Mouse (Mus musculus) heart, embryonic 15.5 days (tissue): Measurements from ENCODE around the gene Rprd1b. TPM values are rescaled to one million over a fixed set of nuclear protein-coding genes. Genes with fewer than 3 reads are reported as not detected.

ENCODE experiments used
- ATAC-seq: fragments of 200-750 bp; cut with Nextera tagmentation; replicated peaks from 2 replicates; pipeline ENCODE4 v1.8.0; 2017; ENCODE audit warnings: low read depth, moderate TSS enrichment; ENCODE audit not compliant: insufficient number of reproducible peaks, insufficient read depth, low FRiP score
- H3K27ac ChIP-seq: fragments of 300-500 bp; sonication (generic); 2 replicates; pipeline ENCODE4 v1.5.1; 2015; ENCODE audit warnings: mild to moderate bottlenecking, inconsistent platforms
- H3K27me3 ChIP-seq: fragments of 300-500 bp; sonication (generic); 2 replicates; pipeline ENCODE4 v1.6.1; 2015; ENCODE audit warnings: inconsistent platforms
- H3K36me3 ChIP-seq: fragments of 300-500 bp; sonication (generic); 2 replicates; pipeline ENCODE4 v1.6.1; 2015; ENCODE audit warnings: mild to moderate bottlenecking, inconsistent platforms
- H3K4me1 ChIP-seq: fragments of 300-500 bp; sonication (generic); replicated peaks from 2 replicates; pipeline ENCODE4 v1.6.1; 2015; ENCODE audit warnings: inconsistent platforms
- H3K4me2 ChIP-seq: fragments of 300-500 bp; sonication (generic); 2 replicates; pipeline ENCODE4 v1.6.1; 2015; ENCODE audit warnings: inconsistent platforms, mild to moderate bottlenecking, moderate library complexity
- H3K4me3 ChIP-seq: fragments of 300-500 bp; sonication (generic); 2 replicates; pipeline ENCODE4 v1.5.1; 2015; ENCODE audit warnings: mild to moderate bottlenecking, inconsistent platforms
- H3K9ac ChIP-seq: fragments of 300-500 bp; sonication (generic); 2 replicates; pipeline ENCODE4 v1.6.1; 2015; ENCODE audit warnings: mild to moderate bottlenecking, inconsistent platforms
- H3K9me3 ChIP-seq: fragments of 300-500 bp; sonication (generic); replicated peaks from 2 replicates; pipeline ENCODE4 v1.6.1; 2016; ENCODE audit warnings: inconsistent platforms
- WGBS: fragments of 180-500 bp; shearing (Covaris S2); methylation state at CpG from one replicate; pipeline ENCODE4 v1.1.7; 2015; ENCODE audit warnings: mixed read lengths; 5-methylcytosine and 5-hydroxymethylcytosine counted together
- polyA plus RNA-seq: library from polyadenylated mRNA; unstranded; fragments of >200 nt; fragmentation: Nextera tagmentation; extraction: Ambion mirVana; gene quantifications from 2 replicates; pipeline ENCODE4 v1.2.1, GENCODE M21; 2015

The Rprd1b gene
- polyA plus RNA-seq: 26.5 and 28.6 TPM in 2 replicates

DNA sequence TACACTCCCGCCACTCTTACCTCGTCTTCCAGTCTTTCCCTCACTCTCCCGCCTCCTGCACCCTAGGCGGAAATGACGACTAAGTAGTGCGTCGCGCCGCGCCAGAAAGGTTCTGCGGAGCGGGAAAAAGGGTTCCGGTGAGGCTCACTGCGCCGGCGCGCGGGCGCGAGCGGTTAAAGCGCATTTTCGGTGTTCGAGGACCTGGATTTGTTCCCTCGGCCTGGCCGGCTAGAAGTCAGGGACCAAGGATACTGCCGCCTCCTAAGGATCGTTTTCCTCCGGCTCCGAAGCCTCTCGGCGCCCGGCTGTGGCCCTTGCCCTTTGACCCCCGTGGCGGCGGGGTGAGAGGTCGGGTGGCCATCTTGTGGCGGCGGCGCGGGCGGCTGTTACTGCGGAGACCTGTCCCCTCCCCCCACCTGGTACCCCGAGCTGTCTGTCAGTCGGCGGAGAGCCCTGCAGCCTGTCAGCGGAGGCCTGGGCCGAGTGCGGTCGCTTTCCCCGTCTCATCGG, at the start of gene Rprd1b, which contains the start of gene Tti1:
Rprd1b (plus strand) TSS at position 144 of the 510 bp plus-strand sequence.
Tti1 (minus strand) TSS at position 80 of the 510 bp plus-strand sequence.
- WGBS: under 1% methylated on average over 52 of the region's 52 CpGs
- Histone ChIP-seq H3K36me3 (no peaks in the 10 kb centered on the region), H3K4me2 (peak within 1 kb of the TSS; percentile 75), H3K27me3 (no peaks in the 10 kb centered on the region), H3K4me1 (peaks cover 37% of the 10 kb centered on the region), H3K9ac (peak within 1 kb of the TSS; percentile 81), H3K9me3 (no peaks in the 10 kb centered on the region), H3K4me3 (peak within 1 kb of the TSS; percentile 79), H3K27ac (peak within 1 kb of the TSS; percentile 93)
- ATAC-seq: peak; percentile 92

DNA sequence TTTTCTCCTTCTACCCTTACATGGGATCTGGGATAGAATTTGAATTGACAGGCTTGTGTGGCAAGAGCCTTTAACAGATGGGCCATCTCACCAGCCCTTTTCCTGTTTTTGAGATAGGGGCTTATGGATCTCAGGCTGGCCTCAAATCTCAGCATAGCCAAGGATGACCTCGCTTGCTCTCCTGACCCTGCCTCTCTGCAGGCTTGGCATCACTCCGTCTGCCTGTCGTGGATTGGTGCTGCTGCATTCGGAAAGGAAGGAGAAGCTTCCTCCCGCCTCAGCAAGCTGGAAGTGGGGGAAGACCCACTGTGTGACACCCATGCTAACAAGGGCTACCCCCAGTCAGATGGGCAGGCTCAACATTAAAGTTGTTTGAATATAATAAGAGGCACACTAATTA, 49.1 kb upstream of the Rprd1b start:
- no peak for ATAC-seq
- no peaks in the 10 kb centered on the region for H3K9me3 ChIP-seq
- 56% methylated on average over 5 of the region's 5 CpGs for WGBS

DNA sequence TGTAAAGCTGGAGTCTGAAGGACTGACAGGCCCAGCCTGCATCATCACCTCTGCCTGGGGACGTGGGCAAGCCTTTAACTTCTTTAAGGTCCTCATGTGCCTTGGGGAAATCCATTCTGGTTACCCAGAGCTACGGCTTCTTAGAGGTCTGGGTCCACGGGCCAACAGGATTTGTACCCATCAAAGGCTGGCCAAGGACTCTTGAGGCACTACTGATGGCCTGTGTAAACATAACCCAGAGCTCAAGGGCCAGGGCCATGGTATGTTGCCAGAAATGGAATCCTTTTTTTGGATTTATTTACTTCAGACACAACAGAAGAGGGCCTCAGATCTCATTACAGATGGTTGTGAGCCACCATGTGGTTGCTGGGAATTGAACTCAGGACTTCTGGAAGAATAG, 45.6 kb upstream of the Rprd1b start:
- no peak overlapping the region for H3K9ac ChIP-seq
- WGBS: 78% methylated on average over 3 of the region's 3 CpGs
- H3K4me2 ChIP-seq: no peak overlapping the region
- H3K27me3 ChIP-seq: no peaks in the 10 kb centered on the region
- no peak overlapping the region for H3K4me3 ChIP-seq
- peaks cover 15% of the 10 kb centered on the region for H3K36me3 ChIP-seq
- no peak overlapping the region for H3K27ac ChIP-seq
- no peaks in the 10 kb centered on the region for H3K9me3 ChIP-seq
- no peak for ATAC-seq
- H3K4me1 ChIP-seq: peaks cover 13% of the 10 kb centered on the region

More for the DNA sequence above, 49.1 kb upstream of the Rprd1b start:
- Histone ChIP-seq H3K27me3 (peaks cover 20% of the 10 kb centered on the region), H3K4me3 (no peak overlapping the region), H3K9ac (no peak overlapping the region), H3K4me2 (no peak overlapping the region), H3K36me3 (peaks cover 15% of the 10 kb centered on the region), H3K4me1 (peaks cover 7% of the 10 kb centered on the region), H3K27ac (no peak overlapping the region)

DNA sequence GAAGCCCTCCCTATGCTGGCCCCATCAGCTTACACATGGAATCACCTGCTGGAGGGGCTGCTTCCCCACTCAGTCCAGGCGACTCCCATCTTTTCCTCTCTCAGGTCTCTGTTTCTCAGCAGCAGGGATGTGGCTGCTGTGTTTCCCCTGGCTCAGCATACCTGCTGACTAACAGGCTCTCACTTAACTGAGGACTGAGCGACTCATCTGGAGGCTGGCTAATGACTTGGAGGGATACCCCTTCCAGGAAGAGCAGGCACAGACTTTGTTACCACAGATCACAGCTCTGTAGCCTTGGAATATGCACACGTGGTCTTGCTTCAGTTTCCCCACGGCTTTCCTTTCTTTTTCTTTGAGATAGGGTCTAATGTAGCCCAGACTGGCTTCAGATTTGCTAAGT, 45.0 kb upstream of the Rprd1b start:
- Histone ChIP-seq H3K9ac (no peak overlapping the region), H3K4me1 (peaks cover 15% of the 10 kb centered on the region), H3K4me3 (no peak overlapping the region), H3K27me3 (no peaks in the 10 kb centered on the region), H3K27ac (no peak overlapping the region), H3K36me3 (peaks cover 15% of the 10 kb centered on the region), H3K9me3 (no peaks in the 10 kb centered on the region), H3K4me2 (no peak overlapping the region)
- no peak for ATAC-seq
- 86% methylated on average over 4 of the region's 4 CpGs for WGBS

DNA sequence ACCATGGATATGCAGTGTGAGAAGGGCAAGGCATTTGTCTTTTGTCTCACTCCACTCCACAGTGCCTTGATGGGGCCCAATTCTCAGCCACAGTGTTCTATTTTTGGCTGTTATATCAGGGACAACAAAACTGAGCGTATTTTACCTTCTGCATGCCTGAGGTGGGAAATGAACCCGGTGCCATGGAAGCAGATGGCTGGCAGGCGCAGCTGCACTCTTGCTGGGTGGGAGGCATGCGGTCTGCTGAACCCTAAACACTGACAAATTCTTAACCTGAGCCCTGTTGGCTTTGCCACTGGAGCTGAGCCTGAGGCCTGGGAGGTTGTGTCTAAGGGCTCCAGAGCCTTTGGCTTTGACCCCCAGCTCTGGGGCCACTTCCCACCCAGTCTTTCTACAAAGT, 42.7 kb upstream of the Rprd1b start:
- Histone ChIP-seq H3K4me3 (no peak overlapping the region), H3K4me1 (peaks cover 26% of the 10 kb centered on the region), H3K4me2 (no peak overlapping the region; the same call in 1 of the 2 replicates), H3K27ac (0 out of 2 replicates have a peak overlapping the region, but pooled peaks have one; percentile 15), H3K9ac (no peak overlapping the region), H3K36me3 (peaks cover 18% of the 10 kb centered on the region), H3K27me3 (no peaks in the 10 kb centered on the region), H3K9me3 (no peaks in the 10 kb centered on the region)
- ATAC-seq: no peak
- WGBS: 54% methylated on average over 4 of the region's 4 CpGs

DNA sequence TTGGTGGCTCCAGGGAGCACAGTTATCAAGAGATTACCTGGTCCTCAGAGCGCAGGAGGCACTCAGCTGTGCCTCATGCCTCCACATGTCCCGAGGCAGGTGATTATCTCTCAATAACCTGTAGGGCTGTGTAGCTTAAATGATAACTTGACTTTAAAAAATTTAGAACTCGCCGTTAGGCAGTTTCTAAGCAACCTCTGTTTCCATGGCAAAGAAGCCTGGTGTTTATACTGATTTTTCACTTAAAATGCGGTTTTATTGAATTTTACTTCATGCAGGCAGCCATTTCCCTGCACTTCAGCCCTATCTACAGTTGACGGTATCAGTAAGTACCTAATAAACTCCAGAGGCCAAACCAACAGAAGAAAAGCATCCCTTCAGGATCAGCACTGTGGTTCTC, 42.1 kb upstream of the Rprd1b start:
- H3K9me3 ChIP-seq: no peaks in the 10 kb centered on the region
- 79% methylated on average over 6 of the region's 6 CpGs for WGBS
- H3K4me2 ChIP-seq: no peak overlapping the region
- H3K27ac ChIP-seq: no peak overlapping the region
- no peak overlapping the region for H3K4me3 ChIP-seq
- ATAC-seq: no peak
- peaks cover 26% of the 10 kb centered on the region for H3K4me1 ChIP-seq
- no peak overlapping the region for H3K9ac ChIP-seq
- peaks cover 13% of the 10 kb centered on the region for H3K36me3 ChIP-seq
- no peaks in the 10 kb centered on the region for H3K27me3 ChIP-seq

DNA sequence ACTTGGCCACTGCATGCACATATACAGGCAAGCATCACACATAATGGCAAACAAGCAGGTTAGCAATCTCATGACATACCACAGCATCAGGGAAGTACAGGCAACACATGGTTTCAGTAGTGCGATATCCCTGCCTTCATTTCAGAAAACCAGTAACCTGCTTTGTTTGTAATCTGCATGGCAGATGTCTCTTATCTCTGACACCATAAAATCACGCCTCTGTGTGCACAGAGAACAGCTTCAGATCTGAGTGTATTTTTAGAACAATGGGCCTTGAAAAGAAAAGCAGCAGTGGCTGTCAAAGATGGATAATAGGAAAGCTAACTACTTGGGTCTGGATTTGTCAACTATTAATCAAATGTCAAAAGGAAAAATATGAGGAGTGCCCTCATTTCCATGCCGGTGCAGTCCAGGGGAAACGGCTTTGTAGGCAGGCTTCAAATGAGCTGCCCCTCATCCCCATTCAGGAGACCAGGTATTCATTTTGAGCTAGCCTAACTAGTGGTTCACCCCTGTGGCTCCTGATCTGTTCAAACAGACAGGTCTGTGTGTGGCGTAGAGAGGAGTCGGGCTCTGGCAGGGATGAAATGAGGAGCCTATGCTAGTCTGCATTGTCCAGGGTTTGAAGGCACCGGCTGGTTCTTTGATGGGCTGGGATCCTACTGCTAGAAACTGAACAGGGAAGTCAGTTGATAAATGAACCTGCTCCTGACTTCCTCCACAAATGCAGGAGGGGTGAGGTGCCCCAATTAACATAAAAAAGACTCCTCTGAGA, 39.7 kb upstream of the Rprd1b start:
- H3K36me3 ChIP-seq: peaks cover 25% of the 10 kb centered on the region; the same call in 1 of the 2 replicates
- H3K4me2 ChIP-seq: no peak overlapping the region
- ATAC-seq: no peak
- no peak overlapping the region for H3K27ac ChIP-seq
- H3K9me3 ChIP-seq: no peaks in the 10 kb centered on the region
- no peak overlapping the region for H3K4me3 ChIP-seq
- H3K27me3 ChIP-seq: no peaks in the 10 kb centered on the region
- H3K9ac ChIP-seq: no peak overlapping the region
- peaks cover 26% of the 10 kb centered on the region for H3K4me1 ChIP-seq
- WGBS: 42% methylated on average over 7 of the region's 7 CpGs

DNA sequence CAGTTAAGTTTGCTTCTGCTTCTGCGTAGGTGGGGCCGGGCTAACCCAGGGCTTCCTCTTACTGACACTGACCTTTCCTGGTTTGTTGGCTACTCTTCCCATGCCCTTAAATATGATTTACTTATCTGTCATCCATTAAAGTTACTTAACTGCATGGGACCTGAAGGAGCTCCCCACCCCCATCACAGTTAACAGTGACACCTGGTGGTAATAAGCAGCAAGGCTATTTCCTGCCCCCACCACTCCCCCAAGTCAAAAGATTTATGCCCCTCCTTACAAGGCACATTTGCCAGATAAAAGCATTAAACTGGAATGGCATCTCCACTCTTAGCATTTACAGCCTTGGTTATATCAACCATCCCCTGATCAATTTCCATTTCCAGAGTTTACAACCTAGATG, 38.4 kb upstream of the Rprd1b start:
- no peak overlapping the region for H3K4me3 ChIP-seq
- H3K4me1 ChIP-seq: peaks cover 25% of the 10 kb centered on the region
- H3K4me2 ChIP-seq: no peak overlapping the region
- H3K9ac ChIP-seq: no peak overlapping the region
- H3K9me3 ChIP-seq: no peaks in the 10 kb centered on the region
- peaks cover 32% of the 10 kb centered on the region; the same call in 1 of the 2 replicates for H3K36me3 ChIP-seq
- H3K27ac ChIP-seq: no peak overlapping the region
- no peak for ATAC-seq
- H3K27me3 ChIP-seq: no peaks in the 10 kb centered on the region
- 90% methylated on average over 2 of the region's 2 CpGs for whole genome bisulfite sequencing

DNA sequence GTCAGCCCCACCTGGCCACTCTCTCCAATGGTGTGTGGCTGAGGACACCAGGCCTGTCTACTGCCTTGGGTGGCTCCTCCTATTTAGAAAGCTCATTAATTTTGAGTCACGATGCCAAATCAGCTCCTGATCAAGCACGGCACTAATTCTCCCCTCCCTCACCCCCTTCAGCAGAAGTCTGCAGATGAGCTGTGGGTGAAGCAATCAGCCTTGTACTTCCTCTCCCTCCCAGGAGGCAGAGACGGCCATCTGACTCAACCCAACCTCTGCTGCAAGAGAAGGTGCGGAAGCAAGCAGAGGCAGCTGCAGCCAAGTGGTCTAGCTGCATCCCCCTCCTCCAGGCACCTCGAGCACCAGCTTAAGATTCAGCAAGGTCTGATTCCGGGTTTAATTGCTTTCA, 37.3 kb upstream of the Rprd1b start:
- no peak overlapping the region for H3K9ac ChIP-seq
- peaks cover 42% of the 10 kb centered on the region; the same call in 1 of the 2 replicates for H3K36me3 ChIP-seq
- no peak overlapping the region for H3K4me3 ChIP-seq
- no peak overlapping the region for H3K4me2 ChIP-seq
- H3K27ac ChIP-seq: no peak overlapping the region
- H3K4me1 ChIP-seq: peaks cover 14% of the 10 kb centered on the region
- no peak for ATAC-seq
- 68% methylated on average over 6 of the region's 6 CpGs for WGBS
- H3K9me3 ChIP-seq: no peaks in the 10 kb centered on the region
- H3K27me3 ChIP-seq: no peaks in the 10 kb centered on the region

DNA sequence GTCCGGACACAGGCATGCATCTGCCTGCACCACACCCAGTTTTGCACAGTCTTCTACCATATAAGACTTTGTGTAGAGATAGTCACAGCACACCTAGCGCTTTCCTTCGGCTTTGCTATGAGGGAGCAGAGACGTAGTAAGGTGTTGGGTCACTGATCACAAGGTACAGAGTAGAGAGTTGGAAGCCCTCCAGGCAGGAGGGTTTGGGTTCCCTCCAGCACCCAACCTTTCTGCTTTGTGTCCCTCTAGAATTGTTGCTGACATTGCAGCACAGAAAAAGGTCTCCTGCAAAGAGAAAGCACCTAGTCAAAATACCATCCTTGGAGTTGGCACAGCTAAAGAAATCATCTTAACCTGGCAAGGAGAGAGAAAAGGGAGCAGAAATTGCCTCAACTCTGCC, 35.8 kb upstream of the Rprd1b start:
- Histone ChIP-seq H3K4me1 (peaks cover 13% of the 10 kb centered on the region), H3K27ac (no peak overlapping the region), H3K4me3 (no peak overlapping the region), H3K36me3 (peaks cover 48% of the 10 kb centered on the region; the same call in 1 of the 2 replicates), H3K4me2 (no peak overlapping the region), H3K9ac (no peak overlapping the region), H3K27me3 (no peaks in the 10 kb centered on the region), H3K9me3 (no peaks in the 10 kb centered on the region)
- ATAC-seq: no peak
- WGBS: 93% methylated on average over 4 of the region's 4 CpGs

DNA sequence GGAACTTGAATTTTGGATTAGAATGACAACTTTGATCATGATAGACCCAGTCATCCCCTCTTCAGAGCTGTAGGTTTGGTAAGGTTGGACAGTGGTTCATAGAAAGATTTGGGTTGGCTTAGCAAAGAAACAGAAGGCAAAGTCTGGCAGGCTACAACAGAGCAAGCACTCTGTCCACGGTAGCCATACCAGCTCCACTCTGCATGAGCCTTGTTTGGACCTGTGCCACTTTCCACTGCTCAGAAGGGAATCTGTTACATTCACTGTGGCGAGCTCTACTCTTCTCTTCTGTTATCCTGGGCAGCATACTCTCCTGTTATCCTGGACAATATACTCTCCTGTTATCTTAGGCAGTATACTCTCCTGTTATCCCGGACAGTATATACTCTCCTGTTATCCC, 29.5 kb upstream of the Rprd1b start:
- Histone ChIP-seq H3K27ac (no peak overlapping the region), H3K9me3 (no peaks in the 10 kb centered on the region), H3K4me2 (no peak overlapping the region), H3K4me3 (no peak overlapping the region), H3K9ac (no peak overlapping the region), H3K36me3 (peaks cover 23% of the 10 kb centered on the region; the same call in 1 of the 2 replicates), H3K27me3 (no peaks in the 10 kb centered on the region), H3K4me1 (no peaks in the 10 kb centered on the region)
- WGBS: 46% methylated on average over 3 of the region's 3 CpGs
- ATAC-seq: no peak
